Mouse (Mus musculus): Measurements from ENCODE around the gene Klc3.

The Klc3 gene

GRCm38 (mm10) chr7:19403731-19404296 is at the start of gene Klc3:
Gene Klc3, minus strand, starts transcription at chr7:19404104.
- DNase-seq (ENCODE audit: low spot score in 2 of 2): peak; percentile 86 to 89

DNA sequence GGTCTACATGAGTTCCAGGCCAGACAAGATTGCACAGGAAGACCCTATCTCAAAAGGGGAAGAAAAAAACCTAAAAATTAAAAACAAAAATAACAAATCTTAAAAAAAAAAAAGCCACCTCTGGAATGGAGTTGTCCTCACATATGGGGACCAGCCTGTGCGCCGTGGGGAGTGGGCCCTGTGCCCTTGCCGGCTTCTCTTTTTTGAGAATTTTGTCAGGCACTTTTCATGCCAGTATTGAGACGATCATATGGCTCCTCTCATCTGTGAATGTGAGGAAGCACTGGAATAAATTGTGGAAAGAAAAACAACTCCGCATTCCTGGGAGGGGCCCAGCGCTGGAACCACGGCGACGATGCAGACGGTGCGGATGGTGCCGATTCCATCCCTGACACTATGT is 45.3 kb upstream of the Klc3 start:
- no peak for DNase-seq (ENCODE audit: low spot score in 2 of 2)

DNA sequence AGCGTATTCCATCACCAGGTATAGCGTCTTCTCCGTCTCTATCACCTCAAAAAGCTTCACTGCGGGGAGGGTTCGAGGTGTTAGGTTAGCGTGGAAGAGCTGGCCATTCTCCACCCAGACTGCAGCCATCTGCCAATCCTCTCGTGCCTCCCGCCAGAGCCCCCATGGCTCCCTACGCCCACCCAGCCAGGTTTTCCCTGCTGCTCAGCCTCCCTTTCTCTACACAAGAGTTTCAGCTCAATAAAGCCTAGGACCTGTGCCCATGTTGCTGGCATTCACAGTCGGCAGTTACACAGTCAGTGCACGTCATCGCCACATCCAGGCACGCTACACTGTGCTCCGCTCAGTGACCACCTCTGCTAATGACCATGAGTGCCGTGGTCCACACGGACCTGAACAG is 43.8 kb upstream of the Klc3 start:
- DNase-seq (ENCODE audit: low spot score in 2 of 2): no peak

DNA sequence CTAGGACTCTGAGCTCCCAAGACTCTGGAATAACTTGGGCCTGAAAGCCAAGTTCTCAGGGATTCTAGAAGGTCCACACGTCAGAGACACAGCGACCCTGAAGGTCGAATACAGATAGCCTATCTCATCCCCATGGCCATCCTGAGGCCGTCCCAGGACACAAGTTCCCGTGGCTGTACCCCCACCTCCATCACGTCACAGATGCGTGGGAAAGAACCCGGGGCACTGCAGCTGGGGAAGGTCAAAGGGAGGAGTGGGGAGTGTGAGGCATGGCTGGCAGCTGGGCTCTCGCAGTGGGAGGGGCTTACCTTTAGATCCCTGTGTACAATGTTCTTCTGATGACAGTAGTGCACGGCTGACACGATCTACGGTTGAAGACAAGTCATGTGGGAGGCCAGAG is 40.9 kb upstream of the Klc3 start:
- DNase-seq (ENCODE audit: low spot score in 2 of 2): no peak

DNA sequence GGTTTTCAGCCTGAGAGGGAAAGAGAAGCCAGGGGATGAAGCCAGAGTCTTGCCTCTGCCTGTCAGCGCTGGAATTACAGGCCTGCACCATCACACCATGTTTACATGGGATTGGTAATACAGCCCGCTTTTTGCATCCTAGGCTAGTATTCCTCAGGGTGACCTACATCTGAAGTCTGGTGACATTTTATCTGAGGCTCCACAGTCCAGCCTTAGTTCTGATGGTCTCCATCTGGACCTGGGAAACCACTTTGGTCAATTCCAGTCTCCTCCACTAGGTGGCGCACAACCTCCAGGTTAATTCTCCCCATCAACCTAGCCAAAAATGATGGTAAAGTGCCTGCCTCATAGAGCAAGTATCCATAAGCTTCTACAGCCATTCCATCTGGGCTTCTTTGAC is 39.4 kb upstream of the Klc3 start:
- DNase-seq (ENCODE audit: low spot score in 2 of 2): peak; percentile 28 to 74

- DNase-seq (ENCODE audit: low spot score in 2 of 2): no peak
These were observed 37.7 kb upstream of the Klc3 start for GRCm38 (mm10) chr7:19441448-19442091.

DNA sequence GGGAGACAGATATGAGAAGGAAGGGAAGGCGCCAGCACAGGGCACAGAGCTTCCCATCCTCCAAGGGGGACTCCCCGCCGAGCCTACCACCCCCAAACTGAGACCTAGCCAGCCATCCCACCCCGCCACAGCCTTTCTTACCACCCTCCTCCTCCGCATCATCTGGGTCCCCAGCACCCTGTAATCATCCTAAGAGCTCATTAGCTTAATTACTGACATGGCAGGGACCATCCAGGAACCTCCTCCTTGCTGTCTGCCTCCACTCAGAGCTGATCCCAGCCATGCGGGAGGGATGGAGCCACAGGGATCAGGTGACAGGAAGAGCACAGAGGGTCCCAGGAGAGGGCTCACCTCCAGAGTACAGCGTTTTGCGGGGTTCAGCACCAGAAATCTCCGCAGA is 33.1 kb upstream of the Klc3 start:
- no peak for DNase-seq (ENCODE audit: low spot score in 2 of 2)

DNA sequence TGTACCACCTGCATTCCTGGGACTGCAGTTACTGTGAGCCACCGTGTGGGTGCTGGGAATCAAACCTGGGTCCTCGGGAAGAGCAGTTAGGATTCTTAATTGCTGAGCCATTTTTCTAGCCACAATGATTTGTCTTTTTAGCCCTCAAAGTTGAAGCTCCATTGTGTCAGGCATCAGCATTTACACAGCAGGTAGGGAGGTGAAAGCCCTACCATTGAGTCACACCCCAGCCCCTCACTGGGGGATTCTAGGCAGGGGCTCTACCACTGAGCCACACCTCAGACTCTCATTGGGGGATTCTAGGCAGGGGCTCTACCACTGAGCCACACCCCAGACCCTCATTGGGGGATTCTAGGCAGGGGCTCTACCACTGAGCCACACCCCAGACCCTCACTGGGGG is 32.4 kb upstream of the Klc3 start:
- DNase-seq (ENCODE audit: low spot score in 2 of 2): no peak

DNA sequence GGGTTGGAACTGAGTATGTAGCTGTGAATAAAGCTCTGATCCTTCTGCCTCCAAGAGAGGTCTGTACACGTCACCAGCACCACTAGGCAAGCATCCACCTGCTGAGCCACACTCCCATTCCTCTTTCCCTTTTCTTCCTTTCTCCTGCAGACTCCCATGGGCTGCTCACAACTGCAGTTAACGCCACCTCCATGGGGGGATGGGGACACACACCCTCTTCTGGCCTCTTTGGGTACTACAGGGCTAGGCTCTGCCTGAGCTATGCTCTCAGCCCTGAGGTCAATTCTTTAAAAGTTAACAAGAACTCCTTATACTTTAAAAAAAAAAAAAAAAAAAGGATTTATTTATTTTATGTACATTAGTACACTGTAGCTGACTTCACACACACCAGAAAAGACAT is 28.6 kb upstream of the Klc3 start:
- DNase-seq (ENCODE audit: low spot score in 2 of 2): no peak

GRCm38 (mm10) chr7:19430402-19430801 is 26.5 kb upstream of the Klc3 start:
- no peak for DNase-seq (ENCODE audit: low spot score in 2 of 2)

- DNase-seq (ENCODE audit: low spot score in 2 of 2): no peak
These were observed 25.8 kb upstream of the Klc3 start for GRCm38 (mm10) chr7:19429726-19430125.

DNA sequence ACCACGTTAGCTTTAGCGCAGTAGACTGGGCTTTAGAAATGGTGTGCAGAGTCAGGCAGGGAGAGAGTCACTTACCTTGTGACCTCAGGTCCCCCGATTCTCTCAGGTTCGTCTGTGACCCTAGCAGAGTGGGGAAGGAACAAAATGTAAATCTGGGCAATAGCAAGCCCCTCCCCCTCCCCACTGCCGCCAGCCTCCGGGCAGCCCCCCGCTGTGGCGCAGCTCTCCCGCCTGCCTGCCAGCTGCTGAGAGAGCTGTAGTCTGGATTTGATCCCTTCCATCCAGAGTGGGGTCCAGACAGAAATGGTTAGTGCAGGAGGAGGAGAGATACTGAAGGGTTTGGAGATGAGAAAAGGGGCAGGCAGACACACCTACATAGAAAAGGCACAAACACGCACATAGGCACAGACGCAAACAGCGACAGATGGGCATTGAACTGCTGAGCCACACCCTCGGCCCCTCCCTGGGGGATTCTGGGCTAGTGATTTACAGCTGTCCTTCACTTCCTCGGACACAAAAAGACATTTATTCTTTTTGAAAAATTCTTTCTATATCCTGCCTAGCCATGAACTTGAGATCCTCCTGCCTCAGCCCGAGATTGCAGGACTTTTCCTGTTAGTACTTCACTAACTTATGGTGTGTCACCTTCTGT is 24.2 kb upstream of the Klc3 start:
- DNase-seq (ENCODE audit: low spot score in 2 of 2): no peak

- no peak for DNase-seq (ENCODE audit: low spot score in 2 of 2)
These were observed 23.0 kb upstream of the Klc3 start for GRCm38 (mm10) chr7:19426888-19427287.

- DNase-seq (ENCODE audit: low spot score in 2 of 2): no peak
These were observed 22.4 kb upstream of the Klc3 start for GRCm38 (mm10) chr7:19426349-19426748.

DNA sequence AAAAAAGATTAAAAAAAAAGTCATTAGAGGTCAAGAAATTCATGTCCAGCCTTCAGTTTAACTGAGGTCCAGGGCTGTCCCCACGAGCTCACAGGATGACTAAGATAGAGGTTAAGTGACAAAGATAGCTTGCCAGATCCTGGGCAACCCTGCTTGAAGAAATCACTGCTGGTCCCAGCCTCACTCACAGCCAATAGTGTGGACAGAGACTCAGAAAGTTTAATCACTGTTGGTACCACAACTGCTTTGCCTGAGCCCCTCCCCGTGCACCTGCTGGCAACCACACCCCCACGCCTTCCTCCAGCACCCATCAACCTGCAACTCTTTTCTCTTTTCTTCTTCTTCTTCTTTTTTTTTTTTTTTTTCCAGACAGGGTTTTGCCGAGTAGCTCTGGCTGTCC is 20.1 kb upstream of the Klc3 start:
- no peak for DNase-seq (ENCODE audit: low spot score in 2 of 2)

- no peak for DNase-seq (ENCODE audit: low spot score in 2 of 2)
These were observed 19.2 kb upstream of the Klc3 start for GRCm38 (mm10) chr7:19423083-19423482.

- peak; percentile 71 to 85 for DNase-seq (ENCODE audit: low spot score in 2 of 2)
These were observed 17.1 kb upstream of the Klc3 start for GRCm38 (mm10) chr7:19420821-19421636.

DNA sequence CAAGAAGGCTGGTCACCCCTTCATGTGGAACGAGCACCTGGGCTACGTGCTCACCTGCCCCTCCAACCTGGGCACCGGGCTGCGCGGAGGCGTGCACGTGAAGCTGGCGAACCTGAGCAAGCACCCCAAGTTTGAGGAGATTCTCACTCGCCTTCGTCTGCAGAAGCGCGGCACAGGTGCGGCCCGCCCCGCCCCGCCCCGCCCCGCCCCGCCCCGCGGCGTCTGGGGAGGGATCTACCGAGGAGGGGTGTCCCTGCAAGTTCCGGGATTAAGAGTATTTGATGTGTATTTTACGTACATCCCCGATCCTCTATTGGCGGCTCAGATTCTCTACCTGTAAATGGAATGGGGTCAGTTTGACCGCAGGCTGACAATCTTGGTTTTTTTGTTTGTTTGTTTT is 16.2 kb upstream of the Klc3 start:
- DNase-seq (ENCODE audit: low spot score in 2 of 2): peak in 1 of 2 experiments; percentile 28

DNA sequence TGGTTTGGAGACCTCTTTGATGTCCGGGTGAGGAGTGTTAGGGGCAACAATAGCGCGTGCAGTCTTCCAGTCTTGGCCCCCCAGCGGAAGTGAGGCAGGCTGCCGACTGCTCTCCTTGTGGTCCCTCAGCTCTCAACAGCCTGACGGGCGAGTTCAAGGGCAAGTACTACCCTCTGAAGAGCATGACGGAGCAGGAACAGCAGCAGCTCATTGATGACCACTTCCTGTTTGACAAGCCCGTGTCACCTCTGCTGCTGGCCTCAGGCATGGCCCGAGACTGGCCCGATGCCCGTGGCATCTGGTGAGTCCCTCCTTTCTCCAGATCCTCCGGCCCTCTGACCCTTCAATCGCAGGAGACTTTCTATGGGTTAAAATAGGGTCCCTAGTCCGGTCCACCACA is 12.7 kb upstream of the Klc3 start:
- no peak for DNase-seq (ENCODE audit: low spot score in 2 of 2)

- DNase-seq (ENCODE audit: low spot score in 2 of 2): no peak
These were observed 9.6 kb upstream of the Klc3 start for GRCm38 (mm10) chr7:19413525-19413924.

- no peak for DNase-seq (ENCODE audit: low spot score in 2 of 2)
These were observed 7.9 kb upstream of the Klc3 start for GRCm38 (mm10) chr7:19411783-19412182.

DNA sequence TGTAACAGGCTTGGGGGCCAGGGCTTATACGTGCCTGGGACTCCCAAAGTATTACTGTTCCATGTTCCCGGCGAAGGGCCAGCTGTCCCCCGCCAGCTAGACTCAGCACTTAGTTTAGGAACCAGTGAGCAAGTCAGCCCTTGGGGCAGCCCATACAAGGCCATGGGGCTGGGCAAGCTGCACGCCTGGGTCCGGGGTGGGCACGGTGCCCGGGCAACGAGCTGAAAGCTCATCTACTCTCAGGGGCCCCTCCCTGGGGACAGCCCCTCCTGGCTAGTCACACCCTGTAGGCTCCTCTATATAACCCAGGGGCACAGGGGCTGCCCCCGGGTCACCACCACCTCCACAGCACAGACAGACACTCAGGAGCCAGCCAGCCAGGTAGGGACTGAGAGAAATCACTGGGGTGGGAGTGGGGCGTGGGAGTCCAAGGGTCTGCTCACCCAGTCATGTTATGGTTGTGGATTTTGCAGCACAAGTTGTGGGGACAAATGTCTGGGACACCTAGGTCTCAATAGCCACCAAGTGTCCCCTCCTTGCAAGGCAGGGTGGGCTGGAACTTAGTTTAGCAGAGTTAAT is 7.0 kb upstream of the Klc3 start:
- DNase-seq (ENCODE audit: low spot score in 2 of 2): no peak
